Mouse (Mus musculus): Measurements from ENCODE around the gene Fbxl7. TPM values are rescaled to one million over a fixed set of nuclear protein-coding genes. Genes with fewer than 3 reads are reported as not detected.

Fbxl7 gene
- total and polyA plus RNA-seq, 3 experiments = not detected

- Histone ChIP-seq H3K9ac (ENCODE audit: insufficient read depth, low read depth) (no peak overlapping the region), H3K27me3 (replicated peaks) (no peaks in the 10 kb centered on the region), H3K4me1 (ENCODE audit: control insufficient read depth in 1 of 2, insufficient read depth in 2 of 2) (no peaks in the 10 kb centered on the region; a peak in 1 of 4 replicates), H3K4me2 (ENCODE audit: insufficient read depth, low read depth, poor library complexity, severe bottlenecking) (no peak overlapping the region), H3K4me3 (replicated peaks in 1 of 3; ENCODE audit: low read depth in 2 of 3, low read length in 2 of 3, poor library complexity in 1 of 3) (no peak overlapping the region), H3K27ac (ENCODE audit: insufficient read depth, low read depth) (no peak overlapping the region), H3K9me3 (replicated peaks; ENCODE audit: low read length) (no peaks in the 10 kb centered on the region), H3K79me2 (replicated peaks; ENCODE audit: control insufficient read depth, extremely low read depth, insufficient read depth, poor library complexity, severe bottlenecking) (no peaks in the 10 kb centered on the region), H3K36me3 (replicated peaks in 1 of 2; ENCODE audit: control insufficient read depth in 1 of 2, insufficient read depth in 1 of 2, low read length in 1 of 2) (no peaks in the 10 kb centered on the region)
- TF ChIP-seq MAX (IDR thresholded peaks at IDR 0.05; ENCODE audit: low read length) = no peak
- dilution Hi-C loops (cut with MboI; ENCODE audit: extremely low pct_ligation_motif_present, extremely low pct_unique_long_range_greater_than_20kb, low sequenced_read_pairs) = no loop called here
- in situ Hi-C loops (cut with MboI; ENCODE audit: low pct_ligation_motif_present, low pct_unique_long_range_greater_than_20kb, low sequenced_read_pairs) = no loop called here
- no peak for DNase-seq (ENCODE audit: extremely low read depth)
Observed at GRCm38 (mm10) chr15:26623242-26623641, 272.1 kb downstream of the Fbxl7 start.

GRCm38 (mm10) chr15:26620279-26620678, 275.1 kb downstream of the Fbxl7 start:
- DNase-seq (ENCODE audit: extremely low read depth) = no peak
- no peak overlapping the region for H3K4me2 ChIP-seq (ENCODE audit: insufficient read depth, low read depth, poor library complexity, severe bottlenecking)
- dilution Hi-C loops (cut with MboI; ENCODE audit: extremely low pct_ligation_motif_present, extremely low pct_unique_long_range_greater_than_20kb, low sequenced_read_pairs) = no loop called here

GRCm38 (mm10) chr15:26619221-26619620, 276.2 kb downstream of the Fbxl7 start:
- no peak for DNase-seq (ENCODE audit: extremely low read depth)
- H3K4me1 ChIP-seq (ENCODE audit: control insufficient read depth in 1 of 2, insufficient read depth in 2 of 2) = no peaks in the 10 kb centered on the region; a peak in 1 of 4 replicates
- in situ Hi-C loops (cut with MboI; ENCODE audit: low pct_ligation_motif_present, low pct_unique_long_range_greater_than_20kb, low sequenced_read_pairs) = no loop called here

More at GRCm38 (mm10) chr15:26620279-26620678, 275.1 kb downstream of the Fbxl7 start:
- no peak overlapping the region for H3K9ac ChIP-seq (ENCODE audit: insufficient read depth, low read depth)
- H3K9me3 ChIP-seq (replicated peaks; ENCODE audit: low read length) = no peaks in the 10 kb centered on the region
- no peak overlapping the region for H3K27ac ChIP-seq (ENCODE audit: insufficient read depth, low read depth)
- no peaks in the 10 kb centered on the region for H3K36me3 ChIP-seq (replicated peaks in 1 of 2; ENCODE audit: control insufficient read depth in 1 of 2, insufficient read depth in 1 of 2, low read length in 1 of 2)
- in situ Hi-C loops (cut with MboI; ENCODE audit: low pct_ligation_motif_present, low pct_unique_long_range_greater_than_20kb, low sequenced_read_pairs) = no loop called here
- H3K27me3 ChIP-seq (replicated peaks) = no peaks in the 10 kb centered on the region
- H3K79me2 ChIP-seq (replicated peaks; ENCODE audit: control insufficient read depth, extremely low read depth, insufficient read depth, poor library complexity, severe bottlenecking) = no peaks in the 10 kb centered on the region
- no peaks in the 10 kb centered on the region; a peak in 1 of 4 replicates for H3K4me1 ChIP-seq (ENCODE audit: control insufficient read depth in 1 of 2, insufficient read depth in 2 of 2)
- no peak overlapping the region for H3K4me3 ChIP-seq (replicated peaks in 1 of 3; ENCODE audit: low read depth in 2 of 3, low read length in 2 of 3, poor library complexity in 1 of 3)
- TF ChIP-seq ZNF384 (IDR thresholded peaks at IDR 0.05; ENCODE audit: low read depth, low read length) (no peak), RAD21 (IDR thresholded peaks at IDR 0.05; ENCODE audit: low read depth, low read length) (peak; percentile 20)

GRCm38 (mm10) chr15:26596239-26596638, 299.1 kb downstream of the Fbxl7 start:
- no peak overlapping the region for H3K9ac ChIP-seq (ENCODE audit: insufficient read depth, low read depth)
- TF ChIP-seq IRF4 (IDR thresholded peaks at IDR 0.05; ENCODE audit: low read depth, low read length) (no peak), USF2 (conservative IDR thresholded peaks at IDR 0.05; ENCODE audit: low read depth, low read length) (no peak), MXI1 (IDR thresholded peaks at IDR 0.05; ENCODE audit: low read depth, low read length) (no peak), UBTF (IDR thresholded peaks at IDR 0.05; ENCODE audit: low read depth, low read length) (no peak), MAFK (IDR thresholded peaks at IDR 0.05; ENCODE audit: insufficient replicate concordance, low read length) (no peak), ZKSCAN1 (IDR thresholded peaks at IDR 0.05; ENCODE audit: borderline replicate concordance, low read depth, low read length) (no peak)

More at GRCm38 (mm10) chr15:26619221-26619620, 276.2 kb downstream of the Fbxl7 start:
- Histone ChIP-seq H3K27me3 (replicated peaks) (no peaks in the 10 kb centered on the region), H3K79me2 (replicated peaks; ENCODE audit: control insufficient read depth, extremely low read depth, insufficient read depth, poor library complexity, severe bottlenecking) (no peaks in the 10 kb centered on the region), H3K9me3 (replicated peaks; ENCODE audit: low read length) (no peaks in the 10 kb centered on the region), H3K9ac (ENCODE audit: insufficient read depth, low read depth) (no peak overlapping the region), H3K36me3 (replicated peaks in 1 of 2; ENCODE audit: control insufficient read depth in 1 of 2, insufficient read depth in 1 of 2, low read length in 1 of 2) (no peaks in the 10 kb centered on the region), H3K4me3 (replicated peaks in 1 of 3; ENCODE audit: low read depth in 2 of 3, low read length in 2 of 3, poor library complexity in 1 of 3) (no peak overlapping the region), H3K4me2 (ENCODE audit: insufficient read depth, low read depth, poor library complexity, severe bottlenecking) (no peak overlapping the region), H3K27ac (ENCODE audit: insufficient read depth, low read depth) (no peak overlapping the region)
- no peak for TF ChIP-seq CHD2 (IDR thresholded peaks at IDR 0.05; ENCODE audit: low read length)
- TF ChIP-seq ZC3H11A (IDR thresholded peaks at IDR 0.05; ENCODE audit: low read depth, low read length) = no peak
- dilution Hi-C loops (cut with MboI; ENCODE audit: extremely low pct_ligation_motif_present, extremely low pct_unique_long_range_greater_than_20kb, low sequenced_read_pairs) = no loop called here

More at GRCm38 (mm10) chr15:26596239-26596638, 299.1 kb downstream of the Fbxl7 start:
- no peak overlapping the region for H3K27ac ChIP-seq (ENCODE audit: insufficient read depth, low read depth)
- no peaks in the 10 kb centered on the region for H3K36me3 ChIP-seq (replicated peaks in 1 of 2; ENCODE audit: control insufficient read depth in 1 of 2, insufficient read depth in 1 of 2, low read length in 1 of 2)
- in situ Hi-C loops (cut with MboI; ENCODE audit: low pct_ligation_motif_present, low pct_unique_long_range_greater_than_20kb, low sequenced_read_pairs) (no loop called here), dilution Hi-C loops (cut with MboI; ENCODE audit: extremely low pct_ligation_motif_present, extremely low pct_unique_long_range_greater_than_20kb, low sequenced_read_pairs) (no loop called here)
- no peaks in the 10 kb centered on the region for H3K4me1 ChIP-seq (ENCODE audit: control insufficient read depth in 1 of 2, insufficient read depth in 2 of 2)
- H3K27me3 ChIP-seq (replicated peaks) = no peaks in the 10 kb centered on the region
- no peak overlapping the region for H3K4me3 ChIP-seq (replicated peaks in 1 of 3; ENCODE audit: low read depth in 2 of 3, low read length in 2 of 3, poor library complexity in 1 of 3)
- H3K79me2 ChIP-seq (replicated peaks; ENCODE audit: control insufficient read depth, extremely low read depth, insufficient read depth, poor library complexity, severe bottlenecking) = no peaks in the 10 kb centered on the region
- H3K9me3 ChIP-seq (replicated peaks; ENCODE audit: low read length) = no peaks in the 10 kb centered on the region
- no peak overlapping the region for H3K4me2 ChIP-seq (ENCODE audit: insufficient read depth, low read depth, poor library complexity, severe bottlenecking)
- no peak for DNase-seq (ENCODE audit: extremely low read depth)

All from CH12.LX (cell line).